Mouse (Mus musculus): ENCODE results near the gene Ephx1.

The Ephx1 gene

GRCm38 (mm10) chr1:180934467-180935419, 86.0 kb downstream of the Ephx1 start, which contains the start of gene Lefty1:
Gene Lefty1, plus strand, starts transcription at chr1:180935022.
- DNase-seq, result no peak

GRCm38 (mm10) chr1:180933659-180934058, 87.0 kb downstream of the Ephx1 start:
- DNase-seq, result no peak

DNA sequence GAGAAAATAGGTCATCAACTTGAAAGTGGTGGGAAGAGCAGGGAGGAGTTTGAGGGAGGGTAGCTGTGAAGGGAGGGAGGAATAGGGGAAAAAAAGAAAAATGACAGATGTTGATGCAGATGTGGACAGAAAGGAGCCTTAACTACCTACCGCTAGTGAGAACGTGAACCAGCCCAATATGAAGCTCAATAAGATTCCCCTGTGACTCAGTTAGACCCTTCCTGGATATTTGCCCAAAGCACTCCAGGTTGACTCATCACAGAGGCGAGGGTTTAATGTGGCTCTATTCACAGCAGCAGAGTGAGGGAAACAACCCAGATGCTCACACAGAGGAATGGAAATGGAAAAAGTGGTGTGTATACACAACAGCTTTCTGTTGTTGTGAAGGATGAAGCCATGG, 89.6 kb downstream of the Ephx1 start:
- no peak for DNase-seq

DNA sequence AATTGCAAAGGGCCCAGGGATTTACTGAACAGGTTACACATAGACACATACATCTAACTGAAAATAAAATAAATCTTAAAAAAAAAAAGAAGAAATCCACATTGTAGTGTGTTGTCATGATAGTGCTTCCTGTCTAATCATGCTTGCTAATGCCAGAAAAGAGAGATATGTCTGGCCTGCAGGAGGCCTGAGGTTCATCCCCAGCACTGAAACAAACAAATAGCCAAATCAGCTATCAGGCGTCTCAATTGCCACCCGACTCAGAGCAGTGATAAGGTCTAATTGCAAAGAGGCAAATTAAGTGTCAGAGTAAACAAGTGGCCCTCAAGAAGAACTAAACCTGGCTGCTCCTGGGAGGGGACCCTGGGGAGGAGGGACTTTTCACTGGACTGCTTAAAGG, 91.1 kb downstream of the Ephx1 start:
- no peak for DNase-seq

- DNase-seq, result no peak
Measured at GRCm38 (mm10) chr1:180926286-180926685, 94.4 kb downstream of the Ephx1 start.
